8 mouse cellular contexts compared by ENCODE assay signal in genomic region chr12:99964301-99965202, GRCm38 (mm10). TPM values are rescaled to one million over a fixed set of nuclear protein-coding genes. Genes with fewer than 3 reads are reported as not detected.
DNase-seq lines count a peak whose midpoint lies in the region; ATAC-seq and TF ChIP-seq lines count a peak whose summit lies in the region.

Kcnk13 (plus strand) TSS chr12:99964499.

- peaks cover 77% of the 10 kb centered on the region for H3K27me3 ChIP-seq in limb, embryonic 12.5 days
- H3K27me3 ChIP-seq in midbrain, embryonic 13.5 days, result peaks cover 73% of the 10 kb centered on the region
- H3K27me3 ChIP-seq in spleen, adult 2 months (ENCODE audit: control insufficient read depth, insufficient read depth, low read length), result no peaks in the 10 kb centered on the region; the same call in 1 of the 2 replicates

- H3K27ac ChIP-seq in limb, embryonic 12.5 days, result no peak within 1 kb of the TSS
- no peak within 1 kb of the TSS for H3K27ac ChIP-seq in midbrain, embryonic 13.5 days
- H3K27ac ChIP-seq in spleen, adult 2 months (ENCODE audit: insufficient read depth, low read length), result peak within 1 kb of the TSS; percentile 35

- peak within 1 kb of the TSS; percentile 45 for H3K4me3 ChIP-seq in limb, embryonic 12.5 days (replicated peaks)
- peak within 1 kb of the TSS; percentile 50 for H3K4me3 ChIP-seq in midbrain, embryonic 13.5 days (replicated peaks)
- peak within 1 kb of the TSS; percentile 61 for H3K4me3 ChIP-seq in spleen, adult 2 months (ENCODE audit: extremely low read depth, insufficient read depth, insufficient read length)

- peak; percentile 38 for DNase-seq in urinary bladder, adult 2 months (ENCODE audit: low spot score)
- DNase-seq in urinary bladder, postnatal 4 days (ENCODE audit: low spot score in 2 of 2), result no peak
- DNase-seq in embryo, embryonic 9.5 days (ENCODE audit: extremely low spot score), result peak; percentile 75
- DNase-seq in heart, adult 18-20 months, result peak; percentile 55 to 75
- peak; percentile 77 for DNase-seq in kidney, adult 18-20 months
- peak; percentile 62 to 69 for DNase-seq in spleen, adult 2 months (ENCODE audit: low read depth in 1 of 2, low spot score in 2 of 2)

- 1% methylated on average over 39 of the region's 39 CpGs for WGBS in limb, embryonic 12.5 days
- WGBS in midbrain, embryonic 13.5 days, result under 1% methylated on average over 39 of the region's 39 CpGs
- WGBS in spleen, adult 2 months, result 4% methylated on average over 39 of the region's 39 CpGs

- TF ChIP-seq POLR2A in spleen, adult 2 months (IDR thresholded peaks at IDR 0.05; ENCODE audit: low read depth, low read length), result no peak

- peak; percentile 87; the same call in 1 of the 2 replicates for TF ChIP-seq CTCF in spleen, adult 2 months (IDR thresholded peaks at IDR 0.05; ENCODE audit: extremely low read depth, insufficient read depth, insufficient read length, insufficient replicate concordance)

- no peaks in the 10 kb centered on the region for H3K9me3 ChIP-seq in limb, embryonic 12.5 days
- no peaks in the 10 kb centered on the region for H3K9me3 ChIP-seq in midbrain, embryonic 13.5 days

- peak within 1 kb of the TSS; percentile 50 for H3K9ac ChIP-seq in limb, embryonic 12.5 days (replicated peaks)
- peak within 1 kb of the TSS; percentile 65 for H3K9ac ChIP-seq in midbrain, embryonic 13.5 days (replicated peaks)

- no peak; the same call in 1 of the 2 replicates for ATAC-seq in limb, embryonic 12.5 days (ENCODE audit: insufficient number of reproducible peaks, insufficient read depth, low FRiP score, low TSS enrichment, low read depth)
- ATAC-seq in midbrain, embryonic 13.5 days, result peak; percentile 78

- H3K4me1 ChIP-seq in limb, embryonic 12.5 days (replicated peaks), result peaks cover 26% of the 10 kb centered on the region
- peaks cover 38% of the 10 kb centered on the region for H3K4me1 ChIP-seq in midbrain, embryonic 13.5 days (replicated peaks)
- peaks cover 8% of the 10 kb centered on the region for H3K4me1 ChIP-seq in spleen, adult 2 months (ENCODE audit: control insufficient read depth, insufficient read depth, insufficient read length)

- H3K4me2 ChIP-seq in limb, embryonic 12.5 days, result peak within 1 kb of the TSS; percentile 91
- peak within 1 kb of the TSS; percentile 94 for H3K4me2 ChIP-seq in midbrain, embryonic 13.5 days (replicated peaks)

- no peaks in the 10 kb centered on the region for H3K36me3 ChIP-seq in limb, embryonic 12.5 days
- no peaks in the 10 kb centered on the region for H3K36me3 ChIP-seq in midbrain, embryonic 13.5 days
- H3K36me3 ChIP-seq in spleen, adult 2 months (ENCODE audit: control insufficient read depth, insufficient read depth, low read length), result no peaks in the 10 kb centered on the region

RNA-seq across cellular contexts. Expression of gene Kcnk13, which starts in this region (rescaled TPM):
- polyA plus RNA-seq in urinary bladder, adult 2 months (2012; rRNA removed), result 0.65 and 0.92 TPM in 2 replicates
- total RNA-seq in heart, adult 18-20 months (2021), result under 1 TPM; 0.46 to 0.47 TPM
- 1.7 and 2.1 TPM in 2 replicates for polyA plus RNA-seq in limb, embryonic 12.5 days (2016; fragmentation: Nextera tagmentation; extraction: Ambion mirVana)
- 0.27 and 0.46 TPM in 2 replicates for polyA plus RNA-seq in midbrain, embryonic 13.5 days (2015; fragmentation: Nextera tagmentation; extraction: Ambion mirVana)
- polyA plus RNA-seq in spleen, adult 2 months (2012; rRNA removed), result 2.8 and 3.4 TPM in 2 replicates

Comparison
In these comparisons a context has a peak if more than half of its experiments do, and no peak if none do; other contexts are left out.
1. Peak in DNase-seq in urinary bladder, adult 2 months; RNA of the gene not detected or under 1 TPM.
2. Peak in DNase-seq in heart, adult 18-20 months; RNA of the gene not detected or under 1 TPM.
3. Peak in ATAC-seq, H3K4me3 ChIP-seq, H3K9ac ChIP-seq and H3K4me2 ChIP-seq in midbrain, embryonic 13.5 days; RNA of the gene not detected or under 1 TPM.
4. DNase-seq: peak in embryo, embryonic 9.5 days (single experiment), kidney, adult 18-20 months (single experiment) and spleen, adult 2 months (2 of 2); none in urinary bladder, postnatal 4 days (0 of 2).
5. Peak in every context shown above with its lines, with median percentiles within 50 percentile points of each other: H3K4me3 ChIP-seq.